Mouse (Mus musculus): Measurements from ENCODE around the gene Cd82. TPM values are rescaled to one million over a fixed set of nuclear protein-coding genes. Genes with fewer than 3 reads are reported as not detected.

Cd82 gene
- polyA plus RNA-seq, 1 experiment, result 13.3 TPM

DNA sequence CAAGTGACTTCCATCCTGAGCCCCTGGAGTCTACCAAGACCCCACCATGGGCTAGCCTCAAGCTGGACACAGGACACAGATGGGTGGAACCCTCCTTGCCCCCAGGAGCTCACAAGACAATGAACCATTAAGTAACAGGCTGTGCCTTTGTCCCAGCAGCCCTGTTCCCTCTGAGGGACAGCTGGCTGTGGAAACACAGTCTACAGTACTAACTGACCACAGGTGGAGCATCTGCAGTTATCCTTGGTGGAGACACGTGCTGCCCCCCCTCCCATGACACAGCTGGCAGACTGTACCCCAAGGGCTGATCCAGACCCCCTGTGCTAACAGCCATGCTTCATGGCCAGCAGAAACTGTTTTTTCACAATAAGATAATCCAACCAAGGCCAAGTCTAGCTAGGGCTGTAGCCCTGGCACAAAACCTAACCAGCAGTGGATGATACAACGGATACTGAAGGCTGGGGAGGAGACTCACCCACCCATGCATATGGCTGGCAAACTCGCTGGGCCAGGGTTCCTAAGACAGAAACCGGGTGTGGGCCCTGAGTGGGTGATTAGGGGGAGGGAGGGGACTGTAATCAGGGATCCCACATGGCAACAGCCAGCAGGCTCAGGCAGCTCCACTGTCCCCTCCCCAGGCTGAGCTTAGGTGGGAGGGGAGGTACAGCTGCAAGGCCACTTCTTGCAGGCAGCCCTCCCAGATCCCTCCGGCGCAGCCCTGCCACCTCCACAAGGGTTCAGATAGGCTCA, 15.3 kb downstream of the Cd82 start:
- H3K4me3 ChIP-seq (replicated peaks), result no peak overlapping the region
- peaks cover 99% of the 10 kb centered on the region for H3K27me3 ChIP-seq (replicated peaks)
- peaks cover 31% of the 10 kb centered on the region for H3K4me1 ChIP-seq
- no peaks in the 10 kb centered on the region for H3K9me3 ChIP-seq
- TF ChIP-seq GATA1 (IDR thresholded peaks at IDR 0.05; ENCODE audit: borderline replicate concordance, low read length) (no peak), FLI1 (IDR thresholded peaks at IDR 0.05; ENCODE audit: low read length) (no peak)
- no peaks in the 10 kb centered on the region for H3K36me3 ChIP-seq (replicated peaks; ENCODE audit: low read length)

DNA sequence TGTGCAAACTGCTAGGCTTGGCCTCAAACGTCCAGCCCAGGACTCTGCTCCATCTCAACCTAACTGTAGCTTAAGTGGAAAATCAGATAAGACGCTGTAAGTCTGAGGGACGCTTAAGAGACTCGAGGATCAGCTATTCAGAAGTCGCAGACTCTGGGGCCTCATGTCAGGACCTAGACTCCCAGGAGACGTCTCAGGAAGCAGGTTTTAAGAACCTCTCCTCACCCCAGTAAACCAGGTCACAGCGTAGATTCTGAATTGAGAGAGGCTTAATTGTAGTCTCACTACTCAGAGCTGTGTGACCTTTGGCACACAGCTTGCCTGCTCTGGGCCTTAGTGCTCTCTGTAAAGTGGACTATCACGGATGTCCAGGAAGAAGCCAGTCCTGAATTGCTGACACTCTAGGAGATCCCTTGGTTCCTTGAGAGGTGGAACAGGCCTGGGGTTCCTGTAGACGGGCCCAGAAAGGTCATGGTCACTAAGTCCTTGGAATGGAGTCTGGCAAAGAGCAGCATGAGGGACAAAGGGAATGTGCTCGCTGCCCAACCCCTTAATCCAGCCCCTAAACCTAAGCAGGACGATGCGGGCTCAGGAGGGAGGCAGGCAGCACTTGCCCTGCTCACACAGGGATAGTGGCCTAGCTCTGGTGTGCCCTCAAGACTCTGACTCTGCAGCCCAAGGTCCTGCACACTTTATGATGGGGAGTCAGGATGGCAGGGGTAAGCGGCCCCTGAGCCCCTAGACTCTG, 16.2 kb downstream of the Cd82 start:
- Histone ChIP-seq H3K4me3 (replicated peaks) (no peak overlapping the region), H3K36me3 (replicated peaks; ENCODE audit: low read length) (no peaks in the 10 kb centered on the region), H3K27me3 (replicated peaks) (peaks cover 95% of the 10 kb centered on the region), H3K4me1 (peaks cover 24% of the 10 kb centered on the region), H3K9me3 (no peaks in the 10 kb centered on the region)
- TF ChIP-seq GATA1 (IDR thresholded peaks at IDR 0.05; ENCODE audit: borderline replicate concordance, low read length), result no peak
- no peak for TF ChIP-seq FLI1 (IDR thresholded peaks at IDR 0.05; ENCODE audit: low read length)

DNA sequence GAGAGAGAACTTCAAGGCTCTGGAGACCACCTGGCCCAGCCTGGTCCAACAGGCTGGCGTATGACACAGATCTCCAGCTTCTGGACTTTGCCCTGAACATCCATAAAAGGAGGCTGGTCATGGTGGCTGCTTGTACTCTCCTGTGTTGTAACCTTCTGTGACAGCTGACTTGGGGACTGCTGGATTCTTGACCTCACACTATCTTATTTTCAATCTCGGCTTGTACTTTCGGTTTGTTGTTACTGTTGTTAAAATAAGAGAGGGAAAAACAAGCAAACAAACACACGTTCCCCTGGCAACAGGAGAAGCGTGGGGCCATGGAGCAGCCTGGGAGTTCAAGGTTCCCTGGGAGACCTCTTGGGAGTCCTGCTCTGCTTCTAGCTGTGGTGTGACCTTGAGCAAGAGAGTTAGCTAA, 17.7 kb downstream of the Cd82 start:
- Histone ChIP-seq H3K4me3 (replicated peaks) (no peak overlapping the region), H3K9me3 (no peaks in the 10 kb centered on the region), H3K36me3 (replicated peaks; ENCODE audit: low read length) (no peaks in the 10 kb centered on the region), H3K4me1 (peaks cover 20% of the 10 kb centered on the region), H3K27me3 (replicated peaks) (peaks cover 95% of the 10 kb centered on the region)
- TF ChIP-seq GATA1 (IDR thresholded peaks at IDR 0.05; ENCODE audit: borderline replicate concordance, low read length) (no peak), FLI1 (IDR thresholded peaks at IDR 0.05; ENCODE audit: low read length) (no peak)

DNA sequence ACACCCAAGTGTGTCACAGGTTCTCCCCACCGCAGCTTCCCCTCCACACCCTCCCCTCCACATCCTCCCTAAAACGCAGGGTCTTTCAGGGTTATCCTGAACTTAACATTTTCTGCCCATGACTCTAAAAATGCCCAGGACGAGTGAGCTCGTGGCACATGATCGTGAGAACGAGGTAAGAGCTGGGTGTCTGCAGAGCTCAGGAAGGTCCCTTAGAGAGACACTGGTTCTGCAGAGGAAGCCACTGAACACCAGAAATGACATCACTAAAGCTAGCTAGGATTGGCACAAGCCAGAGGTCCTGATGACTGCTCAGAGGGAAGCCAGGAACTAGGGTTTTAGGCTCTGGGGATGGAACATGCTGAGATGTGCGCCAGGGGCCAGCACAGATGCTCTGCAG, 18.7 kb downstream of the Cd82 start:
- H3K4me3 ChIP-seq (replicated peaks), result no peak overlapping the region
- TF ChIP-seq GATA1 (IDR thresholded peaks at IDR 0.05; ENCODE audit: borderline replicate concordance, low read length) (no peak), FLI1 (IDR thresholded peaks at IDR 0.05; ENCODE audit: low read length) (no peak)
- H3K36me3 ChIP-seq (replicated peaks; ENCODE audit: low read length), result no peaks in the 10 kb centered on the region
- H3K4me1 ChIP-seq, result peaks cover 10% of the 10 kb centered on the region
- peaks cover 93% of the 10 kb centered on the region for H3K27me3 ChIP-seq (replicated peaks)
- H3K9me3 ChIP-seq, result no peaks in the 10 kb centered on the region

DNA sequence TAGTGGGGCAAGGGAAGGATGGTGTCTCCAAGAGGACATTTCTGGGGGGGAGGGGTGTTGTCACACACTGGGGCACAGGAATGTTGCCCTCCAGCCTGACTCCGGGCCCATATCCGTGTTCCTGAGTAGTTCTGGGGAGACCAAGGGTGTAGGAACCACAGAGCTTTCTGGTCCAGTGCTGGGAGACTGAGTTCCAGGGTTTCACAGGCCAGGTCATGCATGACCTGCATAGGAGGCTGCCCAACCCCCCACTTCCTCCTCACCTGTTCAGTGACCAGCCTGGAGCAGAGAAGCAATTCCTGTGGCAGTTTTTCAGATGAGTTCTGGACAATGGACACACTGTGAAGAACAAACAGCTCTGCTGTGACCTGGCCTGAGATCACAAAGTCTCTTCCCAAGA, 19.8 kb downstream of the Cd82 start:
- H3K4me3 ChIP-seq (replicated peaks), result no peak overlapping the region
- TF ChIP-seq GATA1 (IDR thresholded peaks at IDR 0.05; ENCODE audit: borderline replicate concordance, low read length), result no peak
- TF ChIP-seq FLI1 (IDR thresholded peaks at IDR 0.05; ENCODE audit: low read length), result no peak
- peaks cover 91% of the 10 kb centered on the region for H3K27me3 ChIP-seq (replicated peaks)
- no peaks in the 10 kb centered on the region for H3K36me3 ChIP-seq (replicated peaks; ENCODE audit: low read length)
- H3K4me1 ChIP-seq, result no peaks in the 10 kb centered on the region; the same call in 1 of the 2 replicates
- no peaks in the 10 kb centered on the region for H3K9me3 ChIP-seq

DNA sequence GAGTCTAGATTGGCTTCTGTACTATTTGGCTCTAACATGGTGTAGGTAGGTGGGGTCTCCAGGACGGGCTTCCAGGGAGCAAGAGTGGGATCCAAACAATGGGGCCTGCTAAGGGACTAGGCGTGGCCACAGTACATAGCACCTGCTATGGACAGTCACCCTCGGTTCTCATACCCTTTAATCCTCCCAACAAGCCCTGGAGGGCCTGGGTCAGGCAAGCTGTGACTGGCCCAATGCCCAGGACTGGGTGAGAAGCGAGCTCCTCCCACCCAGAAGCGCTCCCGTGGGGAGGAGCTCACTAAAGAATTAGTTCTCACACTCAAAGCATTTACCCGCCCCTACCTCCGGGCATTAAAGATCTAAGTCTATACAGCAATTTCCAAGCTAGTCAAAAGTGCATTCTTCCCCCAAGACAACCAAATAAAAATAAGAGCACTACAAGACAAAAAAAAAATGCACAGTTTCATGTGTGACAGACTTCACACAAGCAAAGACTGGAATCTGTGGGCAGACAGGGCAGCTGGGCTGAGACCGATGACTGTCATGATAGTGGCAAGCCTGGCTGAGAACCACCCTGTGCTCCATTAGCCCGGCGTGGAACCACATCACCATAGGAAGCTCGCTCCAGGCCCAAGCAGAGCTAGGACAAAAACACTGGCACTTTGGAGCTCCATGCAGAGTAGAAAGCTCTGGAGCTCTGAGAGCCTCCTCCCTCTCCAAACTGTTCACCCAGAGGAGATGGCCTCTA, 23.0 kb downstream of the Cd82 start:
- H3K9me3 ChIP-seq, result no peaks in the 10 kb centered on the region
- no peak overlapping the region for H3K4me3 ChIP-seq (replicated peaks)
- H3K27me3 ChIP-seq (replicated peaks), result peaks cover 89% of the 10 kb centered on the region
- H3K36me3 ChIP-seq (replicated peaks; ENCODE audit: low read length), result no peaks in the 10 kb centered on the region
- peaks cover 4% of the 10 kb centered on the region; the same call in 1 of the 2 replicates for H3K4me1 ChIP-seq
- TF ChIP-seq FLI1 (IDR thresholded peaks at IDR 0.05; ENCODE audit: low read length) (no peak), GATA1 (IDR thresholded peaks at IDR 0.05; ENCODE audit: borderline replicate concordance, low read length) (no peak)

DNA sequence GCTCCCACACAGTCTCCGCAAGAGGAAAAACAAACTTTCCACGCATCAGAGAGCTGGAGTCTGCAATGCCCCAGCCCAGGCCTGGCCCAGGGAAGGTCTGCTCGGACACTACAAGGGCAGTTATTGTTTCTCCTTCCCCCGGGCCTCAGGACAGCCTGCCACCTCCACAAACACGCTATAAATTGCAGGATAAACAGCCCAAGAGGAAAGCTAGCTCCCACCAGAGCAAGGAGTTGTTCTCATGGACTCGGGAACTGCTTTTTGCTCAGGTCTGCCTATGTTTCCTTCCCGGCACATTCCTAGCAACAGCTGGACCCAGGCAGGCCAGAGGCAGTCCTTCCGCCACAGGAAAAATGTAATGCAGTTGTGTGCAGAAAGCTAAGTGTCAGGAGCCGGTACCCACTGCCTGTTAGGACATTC, 23.6 kb downstream of the Cd82 start:
- Histone ChIP-seq H3K36me3 (replicated peaks; ENCODE audit: low read length) (no peaks in the 10 kb centered on the region), H3K4me1 (peaks cover 4% of the 10 kb centered on the region; the same call in 1 of the 2 replicates), H3K4me3 (replicated peaks) (no peak overlapping the region), H3K9me3 (peaks cover 6% of the 10 kb centered on the region), H3K27me3 (replicated peaks) (peaks cover 89% of the 10 kb centered on the region)
- TF ChIP-seq GATA1 (IDR thresholded peaks at IDR 0.05; ENCODE audit: borderline replicate concordance, low read length), result no peak
- no peak for TF ChIP-seq FLI1 (IDR thresholded peaks at IDR 0.05; ENCODE audit: low read length)

DNA sequence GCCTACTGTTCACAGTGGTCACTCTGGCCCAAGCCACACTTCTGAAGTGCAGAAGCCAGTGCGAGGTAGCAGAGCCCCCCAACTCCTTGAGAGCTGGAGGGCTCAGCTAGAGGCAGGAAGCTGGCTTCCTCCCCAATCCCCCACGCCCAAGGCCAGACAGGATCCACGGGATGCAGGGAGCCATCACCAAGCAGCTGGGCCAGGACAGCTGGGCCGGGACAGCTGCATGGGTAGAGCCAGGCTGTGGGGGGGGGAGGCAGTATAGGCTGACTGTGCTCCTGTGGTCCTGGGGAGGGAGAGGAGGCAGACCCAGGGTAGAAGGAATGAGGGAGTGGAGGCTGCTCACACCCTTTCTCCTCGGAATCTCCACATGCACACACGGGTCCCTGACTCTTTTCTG, 24.6 kb downstream of the Cd82 start:
- no peaks in the 10 kb centered on the region for H3K36me3 ChIP-seq (replicated peaks; ENCODE audit: low read length)
- no peak overlapping the region for H3K4me3 ChIP-seq (replicated peaks)
- H3K4me1 ChIP-seq, result peaks cover 4% of the 10 kb centered on the region; the same call in 1 of the 2 replicates
- no peak for TF ChIP-seq GATA1 (IDR thresholded peaks at IDR 0.05; ENCODE audit: borderline replicate concordance, low read length)
- TF ChIP-seq FLI1 (IDR thresholded peaks at IDR 0.05; ENCODE audit: low read length), result no peak
- peaks cover 89% of the 10 kb centered on the region for H3K27me3 ChIP-seq (replicated peaks)
- H3K9me3 ChIP-seq, result peaks cover 7% of the 10 kb centered on the region

DNA sequence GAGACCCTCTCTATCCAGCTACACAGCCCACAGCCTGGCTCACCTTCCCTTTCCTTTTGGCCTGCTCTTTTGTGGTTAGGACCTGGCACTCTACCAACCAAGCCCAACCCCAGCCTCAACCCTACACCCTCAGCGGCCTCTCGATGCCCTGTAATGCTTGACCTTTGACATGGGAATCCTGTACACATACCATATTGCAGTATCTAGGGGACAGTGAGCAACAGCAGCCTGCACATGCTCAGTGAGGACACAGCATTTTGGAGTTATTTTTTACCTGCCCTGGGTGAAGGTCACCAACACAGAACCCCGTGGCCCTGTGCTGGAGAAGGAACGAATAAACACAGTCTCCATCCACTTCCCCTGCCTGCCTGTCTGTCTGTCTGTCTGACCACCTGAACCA, 27.4 kb downstream of the Cd82 start:
- peaks cover 91% of the 10 kb centered on the region for H3K27me3 ChIP-seq (replicated peaks)
- H3K4me1 ChIP-seq, result peaks cover 16% of the 10 kb centered on the region
- H3K36me3 ChIP-seq (replicated peaks; ENCODE audit: low read length), result no peaks in the 10 kb centered on the region
- H3K9me3 ChIP-seq, result peaks cover 7% of the 10 kb centered on the region
- no peak overlapping the region for H3K4me3 ChIP-seq (replicated peaks)
- TF ChIP-seq FLI1 (IDR thresholded peaks at IDR 0.05; ENCODE audit: low read length) (no peak), GATA1 (IDR thresholded peaks at IDR 0.05; ENCODE audit: borderline replicate concordance, low read length) (no peak)
